Mouse (Mus musculus) liver, postnatal 0 days (tissue): ENCODE measurements at regions not wholly inside any gene's neighbourhood (a gene's known extent, or its start where the extent isn't known, plus 50 kb on each side); places are given as distances from the start of the nearest gene placed in this dataset.
"Not testable (repeated sequence)": the region's sequence is repeated elsewhere in the genome, so short reads cannot be mapped to it uniquely, and the experiment has no call there.

Source experiments
- ATAC-seq: fragments of 200-750 bp; cut with Nextera tagmentation; 2 replicates; pipeline ENCODE4 v1.8.0; 2017; ENCODE audit warnings: mild to moderate bottlenecking, moderate library complexity
- DNase-seq: peaks from one replicate; pipeline ENCODE4 v3.0.0-alpha.2; 2016
- H3K27ac ChIP-seq: fragments of 300-500 bp; sonication (generic); 2 replicates; pipeline ENCODE4 v1.5.1; 2014; ENCODE audit warnings: antibody characterized with exemption, moderate library complexity, mild to moderate bottlenecking, low read depth
- H3K27me3 ChIP-seq: fragments of 300-500 bp; sonication (generic); 2 replicates; pipeline ENCODE4 v1.6.1; 2014; ENCODE audit warnings: low read length, control low read depth, mixed read lengths; ENCODE audit not compliant: insufficient read depth
- H3K36me3 ChIP-seq: fragments of 300-500 bp; sonication (generic); replicated peaks from 2 replicates; pipeline ENCODE4 v1.6.1; 2014; ENCODE audit warnings: mild to moderate bottlenecking, control low read depth, low read length, moderate library complexity, mixed read lengths; ENCODE audit not compliant: insufficient read depth
- H3K4me1 ChIP-seq: fragments of 300-500 bp; sonication (generic); 2 replicates; pipeline ENCODE4 v1.6.1; 2014; ENCODE audit warnings: antibody characterized with exemption, mild to moderate bottlenecking, control low read depth; ENCODE audit not compliant: insufficient read depth
- H3K4me2 ChIP-seq: fragments of 300-500 bp; sonication (generic); 2 replicates; pipeline ENCODE4 v1.6.1; 2014; ENCODE audit warnings: low read depth, mild to moderate bottlenecking, low read length, moderate library complexity, mixed read lengths
- H3K4me3 ChIP-seq: fragments of 300-500 bp; sonication (generic); 2 replicates; pipeline ENCODE4 v1.5.1; 2014; ENCODE audit warnings: low read depth, low read length
- H3K9ac ChIP-seq: fragments of 300-500 bp; sonication (generic); replicated peaks from 2 replicates; pipeline ENCODE4 v1.6.1; 2014; ENCODE audit warnings: mild to moderate bottlenecking, moderate library complexity
- H3K9me3 ChIP-seq: fragments of 300-500 bp; sonication (generic); 2 replicates; pipeline ENCODE4 v1.6.1; 2016; ENCODE audit warnings: mild to moderate bottlenecking, control low read depth, low read length, mixed read lengths
- CTCF ChIP-seq: sonication (generic); IDR thresholded peaks from 2 replicates; pipeline ENCODE4 v1.5.1; 2016; ENCODE audit warnings: antibody characterized with exemption, low read depth
- EP300 ChIP-seq: IDR thresholded peaks from 2 replicates; pipeline ENCODE4 v1.6.1; 2016; ENCODE audit warnings: antibody characterized with exemption, low read depth, mild to moderate bottlenecking
- WGBS: fragments of 180-500 bp; shearing (Covaris S2); extraction: QIAGEN DNeasy Blood & Tissue Kit; methylation state at CpG from one replicate; pipeline ENCODE4 v1.1.7; 2014; ENCODE audit not compliant: insufficient replicate concordance; 5-methylcytosine and 5-hydroxymethylcytosine counted together

GRCm38 (mm10) chr6:12833358-12833757 lies 84.1 kb upstream of the Thsd7a start:
- Histone ChIP-seq H3K27me3 (no peaks in the 10 kb centered on the region), H3K9me3 (no peaks in the 10 kb centered on the region), H3K4me2 (no peak overlapping the region), H3K27ac (no peak overlapping the region), H3K4me3 (no peak overlapping the region), H3K36me3 (no peaks in the 10 kb centered on the region), H3K4me1 (no peaks in the 10 kb centered on the region), H3K9ac (no peak overlapping the region)
- ATAC-seq (no peak), DNase-seq (no peak)
- TF ChIP-seq CTCF (no peak), EP300 (no peak)
- WGBS, result 61% methylated on average over 5 of the region's 5 CpGs

- Histone ChIP-seq H3K4me2 (no peak overlapping the region), H3K27ac (no peak overlapping the region), H3K36me3 (no peaks in the 10 kb centered on the region), H3K9ac (no peak overlapping the region), H3K4me3 (no peak overlapping the region), H3K9me3 (no peaks in the 10 kb centered on the region), H3K27me3 (no peaks in the 10 kb centered on the region), H3K4me1 (no peaks in the 10 kb centered on the region)
- TF ChIP-seq EP300 (no peak), CTCF (no peak)
- ATAC-seq (no peak), DNase-seq (no peak)
These were observed 82.7 kb upstream of the Thsd7a start for GRCm38 (mm10) chr6:12831916-12832315.

GRCm38 (mm10) chr6:12831485-12831884 lies 82.3 kb upstream of the Thsd7a start:
- no peak for TF ChIP-seq CTCF
- TF ChIP-seq EP300, result no peak
- Histone ChIP-seq H3K9me3 (no peaks in the 10 kb centered on the region), H3K4me1 (no peaks in the 10 kb centered on the region), H3K27ac (no peak overlapping the region), H3K9ac (no peak overlapping the region), H3K36me3 (no peaks in the 10 kb centered on the region), H3K4me3 (no peak overlapping the region), H3K27me3 (no peaks in the 10 kb centered on the region), H3K4me2 (no peak overlapping the region)
- no peak for DNase-seq
- 61% methylated on average over 2 of the region's 2 CpGs for WGBS
- ATAC-seq, result no peak

GRCm38 (mm10) chr6:12827745-12828144 lies 78.5 kb upstream of the Thsd7a start:
- no peak overlapping the region for H3K9ac ChIP-seq
- H3K4me2 ChIP-seq, result no peak overlapping the region
- TF ChIP-seq EP300 (no peak), CTCF (no peak)
- no peaks in the 10 kb centered on the region for H3K9me3 ChIP-seq
- H3K27me3 ChIP-seq, result no peaks in the 10 kb centered on the region
- DNase-seq (no peak), ATAC-seq (no peak)
- H3K27ac ChIP-seq, result no peak overlapping the region
- H3K36me3 ChIP-seq, result no peaks in the 10 kb centered on the region
- WGBS, result 68% methylated on average over 4 of the region's 4 CpGs
- no peaks in the 10 kb centered on the region for H3K4me1 ChIP-seq
- H3K4me3 ChIP-seq, result no peak overlapping the region

GRCm38 (mm10) chr6:12814972-12815770 lies 66.0 kb upstream of the Thsd7a start:
- 70% methylated on average over 4 of the region's 4 CpGs for WGBS
- no peak overlapping the region for H3K9ac ChIP-seq
- no peak overlapping the region for H3K4me3 ChIP-seq
- H3K4me2 ChIP-seq, result no peak overlapping the region
- no peaks in the 10 kb centered on the region for H3K9me3 ChIP-seq
- no peak overlapping the region for H3K27ac ChIP-seq
- TF ChIP-seq CTCF, result no peak
- no peak for TF ChIP-seq EP300
- no peak for DNase-seq
- ATAC-seq, result no peak
- H3K36me3 ChIP-seq, result no peaks in the 10 kb centered on the region
- no peaks in the 10 kb centered on the region for H3K4me1 ChIP-seq
- no peaks in the 10 kb centered on the region for H3K27me3 ChIP-seq

- H3K4me3 ChIP-seq, H3K27me3 ChIP-seq, H3K27ac ChIP-seq, H3K36me3 ChIP-seq, H3K4me1 ChIP-seq, H3K9ac ChIP-seq, DNase-seq, H3K9me3 ChIP-seq, ATAC-seq, H3K4me2 ChIP-seq: not testable (repeated sequence)
- WGBS, result 48% methylated on average over 5 of the region's 5 CpGs
These were observed 64.6 kb upstream of the Thsd7a start for GRCm38 (mm10) chr6:12813781-12814180.

GRCm38 (mm10) chr6:12812467-12812866 lies 63.3 kb upstream of the Thsd7a start:
- Histone ChIP-seq H3K27ac (no peak overlapping the region), H3K4me1 (no peaks in the 10 kb centered on the region), H3K36me3 (no peaks in the 10 kb centered on the region), H3K4me2 (no peak overlapping the region), H3K9ac (no peak overlapping the region), H3K9me3 (no peaks in the 10 kb centered on the region), H3K27me3 (no peaks in the 10 kb centered on the region), H3K4me3 (no peak overlapping the region)
- ATAC-seq (no peak), DNase-seq (no peak)
- no peak for TF ChIP-seq CTCF
- no peak for TF ChIP-seq EP300
- 72% methylated on average over 1 of the region's 1 CpGs for WGBS
